ENCODE assay signal across 8 mouse cellular contexts in genomic region chr12:88405113-88405512, GRCm38 (mm10). TPM values are rescaled to one million over a fixed set of nuclear protein-coding genes. Genes with fewer than 3 reads are reported as not detected.
A peak's percentile ranks its signal among the peaks of the same experiment; 100 is the strongest.
DNase-seq lines count a peak whose midpoint lies in the region; ATAC-seq and TF ChIP-seq lines count a peak whose summit lies in the region.

No protein-coding gene starts in this region.

- intact Hi-C loops in heart, postnatal 10 days (cut with DNase I): loop anchor here (5.0 to 10.0 kb wide), 2 partner anchors 702 to 900 kb away; no protein-coding TSS in a partner anchor

- no peak overlapping the region for H3K4me2 ChIP-seq in embryonic facial prominence, embryonic 11.5 days (ENCODE audit: low read depth, low read length)
- no peak overlapping the region for H3K4me2 ChIP-seq in liver, embryonic 14.5 days (ENCODE audit: low read depth)

- no peak for TF ChIP-seq POLR2A in ES-Bruce4 (IDR thresholded peaks at IDR 0.05; ENCODE audit: insufficient read depth, low read length)

- DNase-seq in adrenal gland, postnatal 25 days: peak; percentile 56
- peak; percentile 70 for DNase-seq in embryonic facial prominence, embryonic 11.5 days (ENCODE audit: low spot score)
- DNase-seq in heart, postnatal 10 days: peak; percentile 70 to 80
- DNase-seq in kidney, postnatal 25 days: peak; percentile 75 to 85
- DNase-seq in liver, embryonic 14.5 days (ENCODE audit: low read depth in 3 of 3, low spot score in 3 of 3): peak in 1 of 3 experiments; percentile 4
- DNase-seq in ovary, postnatal 36 days (ENCODE audit: low spot score): peak; percentile 53

- no peaks in the 10 kb centered on the region for H3K9me3 ChIP-seq in ES-Bruce4 (replicated peaks; ENCODE audit: control insufficient read depth, insufficient read depth, low read length, poor library complexity, severe bottlenecking)
- H3K9me3 ChIP-seq in embryonic facial prominence, embryonic 11.5 days (replicated peaks; ENCODE audit: control insufficient read depth, low read length): no peaks in the 10 kb centered on the region
- no peaks in the 10 kb centered on the region for H3K9me3 ChIP-seq in liver, embryonic 14.5 days (ENCODE audit: control insufficient read depth, low read length)

- no peaks in the 10 kb centered on the region for H3K4me1 ChIP-seq in ES-Bruce4 (ENCODE audit: control insufficient read depth, insufficient read depth, low read length)
- H3K4me1 ChIP-seq in embryonic facial prominence, embryonic 11.5 days (ENCODE audit: control insufficient read depth, insufficient read depth, low read length): no peaks in the 10 kb centered on the region
- 0 out of 4 replicates have a peak, but pooled peaks cover 0 to 3% of the 10 kb centered on the region in 2 experiments for H3K4me1 ChIP-seq in liver, embryonic 14.5 days (replicated peaks; ENCODE audit: control insufficient read depth in 2 of 2, insufficient read depth in 2 of 2, low read length in 1 of 2)

- H3K27ac ChIP-seq in ES-Bruce4 (ENCODE audit: insufficient read depth, low read length): no peak overlapping the region
- no peak overlapping the region for H3K27ac ChIP-seq in embryonic facial prominence, embryonic 11.5 days (replicated peaks; ENCODE audit: low read depth, low read length)
- no peak overlapping the region for H3K27ac ChIP-seq in liver, embryonic 14.5 days

- TF ChIP-seq EP300 in ES-Bruce4 (IDR thresholded peaks at IDR 0.05; ENCODE audit: insufficient read depth, low read depth, low read length): no peak
- no peak for TF ChIP-seq EP300 in liver, embryonic 14.5 days (IDR thresholded peaks at IDR 0.05; ENCODE audit: low read depth)

- peak; percentile 37; the same call in 1 of the 2 replicates for ATAC-seq in embryonic facial prominence, embryonic 11.5 days (replicated peaks; ENCODE audit: insufficient number of reproducible peaks, low FRiP score, low TSS enrichment, low read depth)
- no peak for ATAC-seq in liver, embryonic 14.5 days (ENCODE audit: insufficient read depth)
- ATAC-seq in activated CD4-positive, CD25-positive, alpha-beta regulatory T cell, adult 4 months: no peak

- no peak overlapping the region for H3K9ac ChIP-seq in ES-Bruce4 (ENCODE audit: low read depth, poor library complexity, severe bottlenecking)
- H3K9ac ChIP-seq in embryonic facial prominence, embryonic 11.5 days (replicated peaks; ENCODE audit: low read length): no peak overlapping the region
- H3K9ac ChIP-seq in liver, embryonic 14.5 days (replicated peaks): no peak overlapping the region

- TF ChIP-seq CTCF in ES-Bruce4 (IDR thresholded peaks at IDR 0.05; ENCODE audit: low read depth, low read length): peak; percentile 49
- TF ChIP-seq CTCF in liver, embryonic 14.5 days (IDR thresholded peaks at IDR 0.05; ENCODE audit: low read depth): peak; percentile 73

- no peaks in the 10 kb centered on the region for H3K27me3 ChIP-seq in ES-Bruce4 (ENCODE audit: control insufficient read depth, insufficient read depth, low read length, poor library complexity, severe bottlenecking)
- H3K27me3 ChIP-seq in embryonic facial prominence, embryonic 11.5 days (ENCODE audit: control insufficient read depth, insufficient read depth, low read length): no peaks in the 10 kb centered on the region
- no peaks in the 10 kb centered on the region for H3K27me3 ChIP-seq in liver, embryonic 14.5 days (ENCODE audit: control insufficient read depth, insufficient read depth, low read length)

- WGBS in embryonic facial prominence, embryonic 11.5 days: 23% methylated on average over 2 of the region's 2 CpGs
- 25% methylated on average over 2 of the region's 2 CpGs for WGBS in liver, embryonic 14.5 days (ENCODE audit: insufficient replicate concordance)

- H3K4me3 ChIP-seq in ES-Bruce4 (ENCODE audit: low read depth, low read length): no peak overlapping the region
- no peak overlapping the region for H3K4me3 ChIP-seq in embryonic facial prominence, embryonic 11.5 days (ENCODE audit: low read depth, low read length)
- H3K4me3 ChIP-seq in liver, embryonic 14.5 days (ENCODE audit: insufficient read depth in 1 of 2, low read depth in 2 of 2, low read length in 2 of 2): no peak overlapping the region

- no peaks in the 10 kb centered on the region for H3K36me3 ChIP-seq in ES-Bruce4 (ENCODE audit: control insufficient read depth, insufficient read depth, low read length, poor library complexity, severe bottlenecking)
- H3K36me3 ChIP-seq in embryonic facial prominence, embryonic 11.5 days (replicated peaks; ENCODE audit: control insufficient read depth, insufficient read depth, low read depth, low read length): no peaks in the 10 kb centered on the region
- H3K36me3 ChIP-seq in liver, embryonic 14.5 days (replicated peaks; ENCODE audit: control insufficient read depth, insufficient read depth, low read depth): no peaks in the 10 kb centered on the region

RNA-seq across cellular contexts. Expression of gene Adck1, which starts 44.8 kb away (rescaled TPM):
- 13.6 and 13.7 TPM in 2 replicates for polyA plus RNA-seq in ES-Bruce4 (2011; ENCODE audit: insufficient read depth, insufficient read length, low read depth, missing spikeins)
- total RNA-seq in adrenal gland, postnatal 25 days (2021): 20.7 and 27.5 TPM in 2 replicates
- polyA plus RNA-seq in embryonic facial prominence, embryonic 11.5 days (2014; fragmentation: Nextera tagmentation; extraction: Ambion mirVana): 12.5 and 13.5 TPM in 2 replicates
- total RNA-seq in heart, postnatal 10 days (2021): 10 to 100 TPM; 22.7 to 25.6 TPM
- 6.5 and 6.6 TPM in 2 replicates for polyA plus RNA-seq in liver, embryonic 14.5 days (2012; rRNA removed)
- polyA plus RNA-seq in liver, embryonic 14.5 days (2014; fragmentation: Nextera tagmentation; extraction: Ambion mirVana): 5.8 and 7.0 TPM in 2 replicates
- 10 to 100 TPM in 1 of 2 experiments, 1 to 10 TPM in 1; 8.3 to 10.1 TPM for polyA plus RNA-seq in activated CD4-positive, CD25-positive, alpha-beta regulatory T cell, adult 4 months (2017; shearing (Covaris generic))
